Mouse (Mus musculus) heart, postnatal 0 days (tissue): Measurements from ENCODE around the gene Slc35f1.

ENCODE experiments used
- CTCF ChIP-seq: IDR thresholded peaks from 2 replicates; pipeline ENCODE4 v1.5.1; 2016; ENCODE audit warnings: antibody characterized with exemption, control low read depth, low read depth
- EP300 ChIP-seq: IDR thresholded peaks from 2 replicates; pipeline ENCODE4 v1.6.1; 2016; ENCODE audit warnings: antibody characterized with exemption, low read depth

GRCm38 (mm10) chr10:52996886-52997285 is 306.6 kb downstream of the Slc35f1 start:
- TF ChIP-seq CTCF (no peak), EP300 (no peak)
